Mouse (Mus musculus): ENCODE data around the gene Rnaseh2b.

Rnaseh2b gene

DNA sequence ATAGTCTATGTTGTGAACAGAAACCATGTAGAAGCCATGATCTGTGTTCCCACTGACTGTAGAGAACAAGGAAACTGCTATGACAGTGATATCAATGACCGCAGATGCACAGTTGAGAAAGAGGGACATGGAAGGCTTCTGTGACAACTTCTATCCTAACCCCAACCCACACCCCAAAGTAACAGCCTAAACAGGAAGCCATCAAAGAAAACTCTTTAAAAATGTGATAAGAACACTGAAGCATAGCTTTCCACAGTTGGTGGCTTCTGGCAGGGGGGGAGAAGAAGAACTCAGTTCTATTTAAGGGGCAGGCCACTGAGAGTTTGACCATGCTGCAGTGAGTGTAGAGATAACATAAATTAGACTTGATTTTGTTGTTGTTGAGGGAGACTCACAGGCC is 19.3 kb downstream of the Rnaseh2b start:
- DNase-seq (ENCODE audit: low read depth, low spot score), result no peak

DNA sequence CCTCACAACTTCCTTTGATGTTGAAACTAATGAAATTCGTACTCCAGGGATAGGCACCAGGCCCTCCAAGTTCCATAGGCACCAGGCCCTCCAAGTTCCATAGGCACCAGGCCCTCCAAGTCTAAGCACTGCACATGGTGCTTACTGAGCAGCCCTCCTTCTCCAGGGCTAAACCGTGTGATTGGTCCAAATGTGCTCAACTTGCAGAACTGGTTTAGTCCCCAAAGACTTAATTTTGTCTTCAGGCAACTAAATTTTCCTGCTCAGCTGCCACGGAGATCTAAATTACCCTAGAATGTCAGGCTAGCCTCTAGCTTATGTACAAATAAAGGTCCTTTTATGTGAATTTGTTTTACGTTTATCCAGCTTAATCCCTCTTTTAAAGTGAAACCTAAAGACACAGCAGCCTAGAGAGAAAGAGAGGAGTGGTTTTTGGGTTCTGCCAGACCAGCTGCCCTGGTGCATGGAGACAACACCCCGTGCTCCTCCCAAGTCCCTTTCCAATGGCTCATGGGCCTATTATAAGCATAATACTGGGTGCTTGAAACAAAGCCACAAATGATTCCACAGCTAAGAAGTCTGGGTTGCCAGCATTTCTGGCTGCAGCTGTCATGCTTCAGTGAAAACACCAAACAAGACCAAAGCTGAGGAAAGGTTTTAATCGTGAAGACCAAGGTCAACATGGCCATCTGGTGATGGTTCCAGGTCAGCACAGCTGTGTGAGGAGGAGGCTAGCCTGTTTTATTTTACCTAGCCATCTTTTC is 30.4 kb downstream of the Rnaseh2b start:
- no peak for DNase-seq (ENCODE audit: low read depth, low spot score)

DNA sequence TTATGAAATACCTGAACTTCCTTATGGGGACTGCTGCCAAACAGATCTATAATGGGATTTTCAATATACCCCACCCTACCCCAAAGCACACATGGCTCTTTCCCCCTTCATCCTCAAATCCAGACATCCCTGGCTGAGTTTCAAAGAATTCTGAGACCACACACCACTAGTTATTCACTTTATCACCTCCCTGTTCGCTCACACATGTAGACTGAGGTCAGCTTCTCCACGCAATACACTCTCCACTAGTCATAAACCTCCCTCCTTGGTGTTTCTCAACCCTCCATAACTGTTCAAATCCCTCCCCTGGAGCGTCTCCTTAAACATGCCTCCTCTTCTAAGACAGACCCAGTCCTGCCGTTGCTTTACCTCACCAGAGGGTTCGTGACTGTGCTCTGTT is 31.1 kb downstream of the Rnaseh2b start:
- no peak for DNase-seq (ENCODE audit: low read depth, low spot score)

DNA sequence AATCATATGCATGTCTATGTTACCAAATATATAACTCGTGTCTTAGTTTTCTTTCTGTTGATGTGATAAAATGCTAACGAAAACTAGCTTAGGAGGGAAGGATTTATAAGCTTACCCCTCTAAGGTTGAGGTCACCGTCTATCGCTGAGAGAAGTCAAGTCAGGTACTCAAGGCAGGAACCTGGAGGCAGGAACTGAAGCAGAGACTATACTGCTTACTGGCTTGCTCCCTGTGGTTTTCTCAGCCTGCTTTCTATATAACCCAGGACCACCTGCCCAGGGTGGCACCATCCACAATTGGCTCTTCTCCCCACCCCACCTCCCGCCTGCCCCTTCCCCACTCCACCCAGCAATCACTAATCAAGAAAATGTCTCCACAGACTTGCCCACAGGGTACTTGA is 32.6 kb downstream of the Rnaseh2b start:
- no peak for DNase-seq (ENCODE audit: low read depth, low spot score)

DNA sequence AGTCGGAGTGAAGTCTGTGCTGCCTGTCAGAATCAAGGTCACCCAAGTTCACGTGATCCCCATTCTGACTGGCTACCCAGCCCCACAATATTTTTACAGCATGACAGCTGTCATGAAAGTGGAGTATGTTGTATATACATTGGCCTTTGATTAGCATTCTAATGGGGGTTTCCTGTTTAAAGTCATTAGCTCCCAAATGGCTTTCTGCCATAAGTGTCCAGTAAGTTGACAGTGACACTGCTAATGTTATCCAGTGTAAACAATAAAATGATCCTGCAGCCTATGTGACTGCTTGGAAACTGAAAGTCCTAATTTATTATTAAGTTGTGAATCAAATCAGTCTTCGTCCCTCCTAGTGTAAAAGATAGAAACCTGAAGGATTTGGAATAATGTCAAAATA is 33.6 kb downstream of the Rnaseh2b start:
- DNase-seq (ENCODE audit: low read depth, low spot score), result no peak

DNA sequence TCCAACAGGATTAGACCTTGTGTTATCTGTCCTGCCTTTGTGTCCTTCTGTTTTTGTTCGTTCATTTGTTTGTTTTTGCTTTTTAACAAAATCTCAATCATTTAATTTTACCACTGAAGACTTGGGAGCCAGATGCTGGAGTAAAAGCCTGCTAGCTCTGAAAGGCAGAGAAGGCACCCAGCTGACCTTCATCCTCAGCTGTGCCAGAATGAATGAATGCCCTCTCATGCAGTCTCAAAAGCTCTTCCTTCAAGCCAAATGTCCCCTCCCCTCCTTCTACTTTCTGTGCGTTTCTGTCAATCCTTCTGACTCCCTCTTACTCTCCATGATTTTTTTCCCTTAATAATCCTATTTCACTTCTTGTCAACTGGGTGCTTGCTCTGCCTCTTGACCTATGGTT is 34.8 kb downstream of the Rnaseh2b start:
- DNase-seq (ENCODE audit: low read depth, low spot score), result no peak

DNA sequence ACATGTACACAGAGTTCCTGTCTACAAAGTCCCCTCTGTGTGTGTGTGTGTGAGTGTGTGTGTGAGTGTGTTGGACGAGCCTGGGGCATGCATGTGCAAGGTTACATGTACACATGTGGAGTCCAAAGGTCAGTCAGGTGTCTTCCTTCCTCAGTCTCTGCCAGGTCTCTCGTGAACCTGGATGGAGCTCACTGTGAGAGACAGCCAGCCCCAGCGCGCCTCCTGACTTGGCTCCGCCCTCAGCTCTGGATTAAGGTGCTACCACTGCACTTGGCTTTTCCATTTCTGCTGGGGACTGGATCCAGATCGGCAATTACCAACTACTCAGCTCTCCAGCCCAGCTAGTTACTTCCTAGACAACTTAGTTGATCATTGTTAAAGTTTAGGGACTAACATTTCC is 36.2 kb downstream of the Rnaseh2b start:
- DNase-seq (ENCODE audit: low read depth, low spot score), result no peak

DNA sequence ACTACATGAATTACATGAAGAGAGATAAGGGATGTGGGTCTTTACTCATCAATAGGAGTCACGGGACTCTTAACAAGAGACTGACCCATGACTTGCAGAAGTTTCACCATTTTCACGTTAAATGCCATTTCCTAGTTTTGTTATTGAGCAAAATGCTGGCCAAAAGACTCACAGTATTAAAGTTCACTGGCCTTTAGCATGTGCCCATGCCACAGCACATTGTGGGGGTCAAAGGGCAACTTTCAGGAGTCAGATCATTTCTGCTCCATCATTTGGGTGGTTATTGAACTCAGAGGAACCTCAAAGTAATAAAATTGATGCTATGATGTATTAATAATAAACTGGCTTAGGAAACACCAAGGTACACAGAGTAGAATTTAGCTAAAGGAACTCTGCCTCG is 37.2 kb downstream of the Rnaseh2b start:
- DNase-seq (ENCODE audit: low read depth, low spot score), result no peak

DNA sequence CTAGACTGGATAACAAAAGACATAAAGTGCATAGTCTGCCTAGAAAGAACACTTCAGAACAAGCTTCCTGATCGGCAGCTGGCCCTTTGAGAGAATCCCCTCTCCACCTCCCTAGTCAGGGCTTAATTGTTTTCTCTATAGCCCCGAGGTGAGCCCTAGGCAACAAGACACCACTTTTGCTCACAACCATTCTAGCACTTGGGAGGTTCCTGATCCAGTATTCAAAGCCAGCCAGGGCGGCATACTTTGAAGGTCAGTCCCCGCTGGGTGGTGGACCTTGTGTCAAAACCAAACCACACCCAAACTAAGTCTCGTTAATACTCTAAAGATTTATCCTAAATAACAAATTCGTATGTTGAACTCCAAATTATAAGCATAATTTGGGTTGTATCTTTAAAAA is 39.1 kb downstream of the Rnaseh2b start:
- DNase-seq (ENCODE audit: low read depth, low spot score), result no peak

DNA sequence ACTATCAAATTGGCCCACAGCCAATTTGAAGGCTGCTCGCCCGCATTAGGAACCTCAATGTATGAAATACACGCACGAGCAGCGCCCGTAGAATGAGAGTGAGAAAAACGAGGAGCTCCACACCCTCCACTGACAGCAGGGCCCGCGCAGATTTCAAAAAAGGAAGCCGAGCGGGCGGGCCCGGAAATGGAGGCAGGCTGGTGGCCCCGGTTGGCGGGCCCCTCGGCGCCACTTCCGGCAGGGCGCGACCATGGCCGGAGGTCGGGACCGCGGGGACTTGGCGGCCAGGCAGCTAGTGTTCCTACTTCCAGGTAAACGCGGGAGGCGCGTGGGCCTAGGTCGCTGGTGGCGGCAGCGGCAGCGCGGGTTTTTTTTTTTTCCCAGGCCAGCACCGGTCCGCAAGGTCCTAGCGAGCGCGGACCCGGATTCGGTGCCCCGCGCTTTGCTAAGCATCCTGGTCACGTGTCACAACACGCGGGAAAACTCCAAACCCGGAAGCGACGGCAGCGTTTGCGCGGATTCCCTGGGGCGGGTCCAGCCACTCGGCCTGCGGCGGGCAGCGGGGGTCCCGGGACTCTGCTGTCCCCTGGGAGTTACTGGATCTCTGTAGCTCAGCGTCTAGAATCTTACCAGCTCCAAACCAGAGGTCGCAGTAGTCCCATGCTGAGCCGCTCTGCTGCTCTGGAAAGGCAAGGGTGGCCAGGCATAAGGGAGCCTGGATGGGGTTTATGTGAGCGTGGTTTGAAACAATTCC is 39.7 kb downstream of the Rnaseh2b start:
- DNase-seq (ENCODE audit: low read depth, low spot score), result peak; percentile 88

DNA sequence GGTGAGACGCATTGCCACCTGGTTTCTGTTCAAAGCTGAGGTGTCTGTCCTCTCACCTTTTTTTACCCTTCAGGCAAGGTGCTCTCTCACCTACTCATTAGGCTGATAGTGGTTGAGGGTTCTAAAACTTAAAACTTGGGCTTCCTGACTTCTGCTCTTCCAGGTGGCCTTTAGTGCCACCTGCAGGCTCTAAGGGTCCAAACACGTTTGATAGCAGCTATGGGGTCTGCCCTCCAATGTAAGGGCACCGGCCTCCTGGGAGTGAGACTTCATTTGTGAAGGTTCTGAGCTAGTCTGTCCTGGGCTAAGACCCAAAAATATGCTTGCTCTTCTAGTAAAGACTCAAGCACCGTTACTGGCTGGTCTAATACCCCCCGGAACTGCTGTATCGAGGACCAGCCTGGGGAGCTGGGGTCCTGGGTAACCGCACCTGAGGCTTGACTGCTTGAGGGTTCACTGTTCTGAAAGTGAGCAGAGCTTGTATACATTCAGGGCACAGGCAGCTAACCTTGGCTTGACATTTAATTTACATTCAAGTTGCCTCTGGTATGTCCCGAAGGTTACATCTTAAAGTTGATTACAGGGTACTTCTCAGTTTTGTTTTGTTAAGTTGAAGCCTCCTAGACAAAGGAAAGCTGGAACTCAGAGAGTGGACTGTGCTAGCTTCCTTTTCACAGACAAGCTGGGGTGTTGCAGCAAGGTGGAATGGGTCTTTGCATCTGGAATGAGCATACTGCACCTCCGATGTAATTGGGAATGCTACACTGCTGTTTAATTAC is 41.7 kb downstream of the Rnaseh2b start:
- DNase-seq (ENCODE audit: low read depth, low spot score), result peak; percentile 35

DNA sequence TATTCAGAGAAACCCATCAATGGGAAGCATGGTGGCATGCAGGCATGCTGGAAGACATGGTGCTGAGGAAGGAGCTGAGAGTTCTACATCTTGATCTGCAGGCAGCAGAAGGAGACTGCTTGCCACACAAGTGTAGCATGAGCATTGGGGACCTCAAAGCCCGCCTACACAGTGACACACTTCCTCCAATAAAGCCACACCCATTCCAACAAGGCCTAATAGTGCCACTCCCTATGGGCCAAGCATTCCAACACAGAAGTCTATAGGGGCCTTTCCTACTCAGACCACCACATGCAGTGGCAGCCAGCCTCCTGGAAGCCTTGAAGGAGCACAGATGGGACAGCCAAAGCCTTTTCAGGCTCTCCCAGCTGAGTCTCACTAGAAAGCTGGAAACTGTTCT is 46.8 kb downstream of the Rnaseh2b start:
- no peak for DNase-seq (ENCODE audit: low read depth, low spot score)

DNA sequence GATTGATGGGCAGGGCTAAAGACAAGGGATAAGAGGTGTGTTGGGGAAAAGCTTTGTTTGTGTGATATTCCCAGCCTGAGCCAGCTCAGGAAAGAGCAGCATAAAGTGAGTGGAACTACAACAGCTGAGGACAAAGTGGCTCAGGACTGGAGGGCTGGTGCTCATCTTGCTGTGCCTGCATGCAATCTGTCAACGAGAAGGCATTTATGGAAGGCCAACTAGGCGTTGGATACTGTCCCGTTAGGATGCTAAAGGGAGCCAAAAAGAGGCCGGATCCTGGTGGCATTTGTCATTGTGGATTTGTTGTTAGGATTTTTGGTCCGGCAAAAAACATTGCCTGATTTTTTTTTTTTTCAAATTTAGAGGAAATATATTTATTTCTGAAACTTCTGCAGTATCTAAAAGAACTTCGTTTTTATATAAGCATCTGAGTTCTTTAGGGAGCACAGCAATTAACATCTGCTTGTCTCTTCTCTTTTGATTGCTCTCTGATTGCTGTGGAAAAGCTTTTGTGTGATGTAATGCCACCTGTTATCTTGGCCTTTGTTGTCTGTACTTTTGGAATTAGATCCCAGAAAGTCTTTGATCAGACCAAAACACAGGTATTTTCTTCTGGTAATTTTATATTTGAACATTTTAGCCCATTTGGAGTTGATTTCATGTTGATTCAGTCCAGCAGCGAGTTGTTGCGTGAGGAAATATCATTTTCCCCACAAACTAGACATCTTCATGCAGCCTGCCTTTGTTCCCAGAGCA is 49.7 kb downstream of the Rnaseh2b start:
- DNase-seq (ENCODE audit: low read depth, low spot score), result no peak

DNA sequence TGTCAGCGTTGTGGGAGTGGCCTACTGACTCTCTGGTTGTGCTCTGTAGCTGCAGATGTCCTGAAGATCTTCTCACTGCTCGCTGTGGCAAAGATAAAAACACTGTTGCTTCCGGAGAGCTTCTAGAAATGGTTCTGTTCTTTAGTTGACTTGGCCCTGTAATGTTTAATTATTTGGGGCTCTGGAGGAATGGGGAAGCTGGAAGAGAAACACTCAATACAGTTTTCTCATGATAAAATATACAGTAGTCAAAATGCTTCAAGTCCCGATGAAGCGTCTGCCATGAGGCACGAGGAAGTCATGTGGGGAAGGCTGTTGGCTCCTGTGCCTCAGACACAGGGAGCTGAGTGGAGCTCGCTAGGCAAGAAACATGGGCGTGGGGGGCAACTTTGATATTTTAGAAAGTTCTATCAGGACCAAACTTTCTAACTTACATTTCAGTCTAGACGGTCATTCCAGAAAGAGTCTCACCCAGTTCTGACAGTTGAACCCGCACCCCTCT is 50.3 kb downstream of the Rnaseh2b start:
- DNase-seq (ENCODE audit: low read depth, low spot score), result no peak

DNA sequence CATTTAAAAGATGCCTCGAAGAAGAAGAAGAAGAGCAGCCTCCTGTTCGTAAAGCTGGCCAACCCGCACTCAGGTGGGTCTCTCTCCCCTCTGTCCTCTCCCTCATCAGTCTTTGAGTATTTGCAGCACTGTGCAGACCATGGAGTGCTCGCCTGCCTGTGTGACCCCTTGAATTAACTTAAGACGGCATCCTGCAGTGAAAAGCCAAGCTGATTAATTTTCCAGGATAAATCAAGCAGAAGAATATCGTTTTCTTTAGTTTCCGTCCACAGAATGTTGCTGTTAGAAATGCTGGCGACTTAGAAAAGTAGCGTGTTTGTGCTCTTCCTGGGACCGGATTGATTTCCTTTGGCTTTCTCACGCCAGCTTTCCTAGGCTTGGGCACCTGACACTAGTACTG is 54.2 kb downstream of the Rnaseh2b start:
- DNase-seq (ENCODE audit: low read depth, low spot score), result no peak

DNA sequence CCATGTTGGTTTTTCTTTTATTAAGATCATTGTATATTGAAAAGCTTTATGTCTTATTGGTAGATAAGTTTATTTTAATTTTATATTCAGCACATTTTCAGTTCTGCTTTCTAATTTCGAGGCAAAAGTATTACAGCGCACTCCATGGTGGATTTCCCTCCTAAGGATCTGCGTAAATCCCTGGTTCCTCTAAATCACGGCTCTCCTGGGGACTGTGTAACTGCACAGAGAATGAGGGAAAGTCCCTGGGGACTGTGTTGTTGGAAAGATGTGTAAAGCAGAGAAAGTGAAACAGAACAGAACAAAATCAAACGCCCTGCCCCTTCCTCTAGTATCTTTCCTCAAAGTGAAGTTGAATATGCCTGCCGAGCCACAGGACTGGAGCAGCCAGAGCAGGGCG is 54.7 kb downstream of the Rnaseh2b start:
- no peak for DNase-seq (ENCODE audit: low read depth, low spot score)

DNA sequence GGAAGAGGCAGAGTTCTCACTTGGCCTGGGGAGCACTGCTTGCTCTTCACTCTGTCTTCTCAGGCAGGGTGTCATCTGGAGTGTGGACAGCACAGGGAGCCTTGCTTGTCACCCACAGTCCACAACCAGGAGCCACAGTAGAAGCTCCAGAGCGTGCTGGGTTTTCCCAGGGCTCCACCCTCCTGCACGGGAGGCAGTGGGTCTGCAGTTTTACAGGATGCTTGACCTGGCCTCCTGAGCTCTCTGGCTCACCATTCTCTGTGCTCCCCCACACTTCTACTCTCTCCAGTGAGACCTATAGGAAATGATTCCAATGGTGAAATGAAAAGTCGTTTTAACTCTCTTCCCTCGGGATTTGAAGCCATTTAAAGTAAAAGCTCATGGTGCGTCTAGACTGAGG is 57.4 kb downstream of the Rnaseh2b start:
- DNase-seq (ENCODE audit: low read depth, low spot score), result no peak

DNA sequence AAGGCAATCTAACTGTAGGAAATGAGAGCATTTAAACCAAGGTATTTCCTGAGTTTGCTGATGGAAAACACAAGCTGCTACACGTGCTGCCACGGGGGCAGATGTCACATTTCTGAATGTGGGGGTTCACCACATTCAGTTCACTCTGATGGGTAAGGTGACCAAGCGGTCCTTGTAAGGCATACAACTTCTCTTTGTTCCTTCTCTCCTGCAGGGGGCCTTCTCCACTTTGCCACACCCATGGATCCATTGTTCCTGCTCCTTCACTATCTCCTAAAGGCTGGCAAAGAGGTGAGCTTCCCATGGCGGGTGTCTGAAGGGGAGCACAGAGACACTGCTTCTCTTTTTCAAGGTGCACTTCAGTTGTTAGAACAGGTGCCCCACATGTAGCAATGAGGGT is 57.8 kb downstream of the Rnaseh2b start:
- DNase-seq (ENCODE audit: low read depth, low spot score), result no peak

DNA sequence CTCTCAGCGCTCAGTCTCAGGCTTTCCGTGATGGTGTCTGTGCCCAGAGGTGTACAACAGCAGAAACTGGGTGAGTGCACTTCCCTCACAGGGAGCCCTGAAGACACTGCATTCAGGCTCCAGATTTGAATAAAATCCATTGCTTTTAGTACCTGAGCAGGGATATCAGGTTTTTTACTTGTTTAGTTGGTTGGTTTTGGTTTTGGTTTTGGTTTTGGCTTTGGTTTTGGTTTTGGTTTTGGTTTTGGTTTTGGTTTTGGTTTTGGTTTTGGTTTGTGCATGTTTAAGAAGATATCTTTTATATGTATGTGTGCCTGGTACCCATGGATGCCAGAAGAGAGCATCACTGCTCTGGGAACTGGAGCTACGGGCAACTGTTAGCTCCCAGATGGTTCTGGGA is 58.5 kb downstream of the Rnaseh2b start:
- no peak for DNase-seq (ENCODE audit: low read depth, low spot score)

DNA sequence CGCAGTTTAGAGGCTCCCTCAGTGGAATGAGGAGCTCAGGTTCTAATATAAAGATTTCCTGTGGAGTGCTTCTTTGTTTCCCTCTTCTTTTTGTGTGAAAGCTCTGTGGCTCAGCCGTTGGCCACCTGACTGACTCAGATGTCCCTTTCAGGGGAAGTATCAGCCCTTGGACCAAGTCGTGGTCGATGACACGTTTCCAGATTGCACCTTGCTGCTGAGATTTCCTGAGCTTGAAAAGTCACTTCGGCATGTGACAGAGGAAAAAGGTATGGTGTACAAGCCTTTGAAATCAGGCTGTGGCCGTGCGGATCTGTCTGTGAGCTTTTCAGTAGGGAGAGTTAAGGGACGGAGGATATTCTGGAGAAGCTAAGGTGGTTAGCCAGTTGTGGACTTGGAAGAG is 61.0 kb downstream of the Rnaseh2b start:
- DNase-seq (ENCODE audit: low read depth, low spot score), result no peak

DNA sequence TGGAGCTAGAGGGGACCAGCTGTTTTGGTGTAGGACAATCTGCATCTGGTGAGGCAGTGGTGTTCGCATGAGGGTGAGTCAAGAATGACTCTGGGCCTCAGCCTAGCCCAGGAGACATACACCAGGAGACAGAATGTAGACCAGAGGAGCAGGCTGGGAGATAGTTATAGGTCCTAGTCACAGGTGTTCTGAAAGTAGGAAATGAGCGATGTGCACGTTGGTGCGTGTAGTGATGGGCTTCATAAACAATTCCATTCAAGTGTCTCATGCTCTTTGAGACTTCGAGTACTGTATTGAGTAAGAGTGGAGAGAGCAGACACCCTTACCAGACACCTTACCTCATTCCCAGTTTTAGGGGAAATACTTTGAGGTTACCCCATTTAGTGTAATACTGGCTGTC is 61.4 kb downstream of the Rnaseh2b start:
- DNase-seq (ENCODE audit: low read depth, low spot score), result no peak

DNA sequence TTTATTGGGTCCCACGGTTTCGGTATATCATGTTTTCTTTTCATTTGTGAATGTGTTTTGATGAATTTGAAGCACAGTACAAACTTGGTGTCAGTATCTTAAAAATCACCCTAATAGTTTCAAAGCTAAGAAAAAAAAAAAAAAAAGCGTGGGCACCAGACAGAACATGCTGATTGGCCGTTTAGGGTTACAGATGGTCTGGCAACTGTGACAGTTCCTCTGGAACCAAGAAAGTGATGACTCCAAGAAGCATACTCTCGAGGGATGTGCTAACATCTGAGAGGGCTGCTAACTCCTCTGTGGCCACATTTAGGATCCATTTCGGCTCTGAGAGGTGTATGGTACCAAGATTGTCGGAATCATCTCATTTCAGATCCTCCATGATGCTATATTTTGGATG is 62.8 kb downstream of the Rnaseh2b start:
- no peak for DNase-seq (ENCODE audit: low read depth, low spot score)

All from forelimb bud, embryonic 11.5 days (tissue).